Mouse (Mus musculus): Measurements from ENCODE around the gene Tnfrsf8.

Tnfrsf8 gene

DNA sequence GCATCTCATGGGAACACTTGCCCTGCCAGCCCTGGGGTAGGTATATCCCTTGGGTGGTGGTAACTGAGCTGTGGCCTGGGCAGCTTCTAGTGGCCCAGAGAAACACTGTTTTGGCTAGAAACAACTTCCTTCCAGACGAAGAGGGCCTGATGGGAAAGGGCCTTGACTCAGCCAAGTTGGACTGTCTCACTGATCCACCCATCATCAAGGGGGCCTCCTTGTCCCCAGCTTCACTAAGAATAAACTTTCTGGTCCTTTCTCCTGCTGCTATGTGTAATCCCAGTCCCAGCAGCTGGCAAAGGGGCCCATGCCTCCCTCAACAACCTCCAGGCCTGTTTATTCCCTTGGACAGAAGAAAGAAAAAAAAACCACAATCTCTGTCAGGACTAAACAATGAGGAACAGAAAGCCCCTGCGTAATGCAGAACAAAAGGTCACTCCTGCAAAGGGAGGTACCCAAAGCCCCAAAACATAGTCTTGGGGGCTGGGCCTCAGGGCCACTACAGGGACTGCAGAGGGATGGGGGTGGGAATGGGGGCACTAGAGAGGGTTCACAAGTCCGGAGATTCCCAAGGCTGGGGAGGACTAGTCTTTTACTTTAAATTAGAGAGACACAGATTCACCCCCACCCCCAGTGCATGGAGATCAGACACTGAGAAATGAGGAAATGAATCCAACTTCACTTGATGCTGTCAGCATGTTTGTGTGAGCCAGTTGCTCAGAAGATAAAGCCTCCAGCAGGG lies 81.3 kb downstream of the Tnfrsf8 start:
- DNase-seq (ENCODE audit: low read depth, low spot score) = no peak

DNA sequence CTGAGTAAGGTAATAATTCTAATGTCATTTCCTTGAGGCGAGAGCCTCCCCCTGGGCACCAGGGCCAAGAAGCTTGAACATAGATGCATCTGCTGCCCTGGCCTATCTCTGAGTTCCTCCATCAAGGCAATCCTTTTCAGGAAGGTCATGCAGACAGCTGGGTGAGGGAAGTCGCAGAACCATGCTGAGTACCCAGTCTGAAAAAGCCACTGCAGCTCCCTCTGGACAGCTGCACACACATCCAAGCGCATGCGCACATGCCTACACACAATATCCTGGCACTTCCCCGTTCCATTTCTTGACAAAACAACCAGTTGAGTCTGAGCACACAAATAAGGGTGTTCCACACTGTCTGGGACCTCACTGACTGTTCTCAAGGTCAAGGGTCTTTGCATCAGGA lies 83.2 kb downstream of the Tnfrsf8 start:
- DNase-seq (ENCODE audit: low read depth, low spot score) = no peak

DNA sequence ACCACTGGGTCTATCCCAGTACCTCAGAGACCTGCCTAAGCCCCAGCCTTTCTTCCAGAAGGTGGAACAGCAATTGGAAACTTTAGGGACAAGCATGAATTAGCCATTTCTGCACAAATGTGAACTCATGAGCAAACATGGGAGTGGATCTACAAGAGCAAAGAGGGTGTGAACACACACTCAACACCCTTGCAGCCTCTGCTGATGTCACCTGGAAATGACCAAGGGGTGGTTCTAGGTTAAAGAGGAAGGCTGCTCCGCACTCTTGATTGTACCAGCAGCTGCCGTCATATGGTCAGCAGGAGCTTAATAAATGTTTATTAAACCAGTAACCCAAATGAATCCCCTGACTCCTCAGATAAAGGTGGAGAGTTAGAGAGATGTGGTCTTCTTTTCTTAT lies 84.3 kb downstream of the Tnfrsf8 start:
- DNase-seq (ENCODE audit: low read depth, low spot score) = no peak

DNA sequence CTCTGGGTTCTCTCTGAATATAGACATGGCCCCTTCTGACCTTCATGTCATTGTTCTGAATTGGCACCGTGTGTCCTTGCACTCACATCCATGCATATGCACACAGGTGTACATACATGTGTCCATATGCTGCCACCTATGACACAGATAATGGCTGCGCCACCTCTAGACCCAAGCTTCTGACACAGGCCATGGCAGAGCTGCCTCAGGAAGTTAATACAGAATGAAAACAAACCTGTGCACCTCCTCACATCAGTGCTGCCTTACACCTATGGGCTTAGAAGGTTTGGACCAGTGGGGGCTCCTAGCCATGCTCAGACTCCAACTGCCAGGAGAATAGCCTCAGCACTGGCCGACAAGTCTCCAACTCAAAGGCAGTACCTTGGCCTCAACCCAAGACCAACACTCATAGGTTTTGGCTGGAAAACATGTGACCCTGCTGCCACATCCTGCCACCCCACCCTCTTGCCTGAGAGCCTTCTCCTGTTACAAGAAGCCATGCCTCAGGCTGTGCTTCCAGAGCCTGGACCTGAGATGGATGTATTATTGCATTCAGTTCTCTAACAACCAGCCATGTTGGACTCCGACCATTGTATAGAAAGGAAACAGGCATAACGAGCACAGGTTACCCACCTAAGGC lies 85.3 kb downstream of the Tnfrsf8 start:
- no peak for DNase-seq (ENCODE audit: low read depth, low spot score)

DNA sequence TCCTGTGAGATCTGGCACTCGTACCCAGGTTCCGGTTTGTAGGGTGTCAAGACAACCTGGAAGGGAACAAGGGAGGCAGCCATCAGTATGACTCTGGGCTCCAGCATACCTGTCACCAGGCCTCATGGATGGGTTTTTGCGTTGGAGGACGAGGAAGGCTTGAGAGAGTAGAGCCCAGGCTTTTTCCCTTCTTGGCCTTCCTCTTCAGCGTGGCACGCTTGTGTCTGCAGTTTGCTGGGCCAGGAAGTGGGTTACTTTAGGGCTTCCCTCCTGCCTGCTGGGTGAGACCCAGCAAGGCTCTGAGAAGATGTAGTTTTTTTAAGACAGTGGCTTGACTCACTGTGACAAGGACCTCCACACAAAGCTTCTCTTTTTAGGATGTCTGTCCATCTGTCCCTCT lies 85.9 kb downstream of the Tnfrsf8 start:
- no peak for DNase-seq (ENCODE audit: low read depth, low spot score)

DNA sequence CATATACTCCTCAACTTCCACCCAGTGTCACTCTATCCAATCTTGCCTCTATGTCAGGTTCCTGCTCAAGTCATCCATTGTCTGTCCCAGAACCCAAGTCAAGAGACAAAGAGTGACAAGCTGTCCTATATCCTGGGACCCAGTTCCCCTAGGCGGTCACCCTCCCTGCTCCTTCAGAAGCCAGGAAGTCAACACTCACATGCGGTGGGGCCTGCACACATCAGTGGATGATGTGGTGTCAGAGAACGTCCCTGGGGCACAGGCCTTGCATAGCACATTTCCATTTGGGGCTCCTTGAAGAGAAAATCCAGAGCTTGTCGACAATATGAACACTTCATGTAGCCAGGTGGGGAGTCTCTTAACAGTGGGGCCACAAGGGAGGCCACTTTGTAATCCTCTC lies 90.4 kb downstream of the Tnfrsf8 start:
- no peak for DNase-seq (ENCODE audit: low read depth, low spot score)

DNA sequence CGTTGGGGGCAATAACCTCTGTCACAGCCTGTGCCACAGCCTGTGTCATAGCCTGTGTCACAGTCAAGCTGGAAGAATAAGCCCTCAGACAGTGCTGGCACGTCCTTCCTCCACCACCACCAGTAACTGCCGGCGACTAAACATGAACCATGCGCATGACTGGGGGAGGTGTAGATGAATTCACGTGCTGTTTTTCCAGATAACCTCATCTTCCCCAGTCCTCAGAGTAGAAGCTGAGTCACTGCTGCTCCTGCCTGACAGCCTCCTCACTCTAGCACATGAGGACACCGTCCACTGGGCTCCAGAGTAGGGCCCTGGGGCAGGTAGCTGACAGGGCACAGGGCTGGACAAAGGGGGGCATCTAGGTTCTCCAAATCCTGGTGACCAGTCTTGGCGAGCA lies 92.9 kb downstream of the Tnfrsf8 start:
- no peak for DNase-seq (ENCODE audit: low read depth, low spot score)

DNA sequence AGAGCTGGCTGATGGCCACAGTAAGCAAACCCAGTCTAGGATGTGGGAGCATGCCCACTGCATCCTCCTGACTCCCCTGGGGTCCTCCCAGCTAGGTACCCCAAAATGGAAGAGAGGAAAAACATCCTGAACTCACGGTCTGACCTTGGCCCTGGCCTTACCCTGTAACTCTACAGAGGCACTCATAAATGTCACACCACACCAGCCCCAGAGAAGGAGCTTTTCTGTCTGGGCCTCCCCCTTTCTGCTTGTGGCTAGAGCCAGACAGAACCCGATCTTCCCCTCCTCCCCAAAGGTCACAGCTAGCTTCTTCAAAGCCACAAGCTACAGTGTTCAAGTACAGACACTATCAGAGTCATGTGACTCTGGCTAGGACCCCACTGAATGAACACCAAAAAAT lies 93.6 kb downstream of the Tnfrsf8 start:
- DNase-seq (ENCODE audit: low read depth, low spot score) = no peak

DNA sequence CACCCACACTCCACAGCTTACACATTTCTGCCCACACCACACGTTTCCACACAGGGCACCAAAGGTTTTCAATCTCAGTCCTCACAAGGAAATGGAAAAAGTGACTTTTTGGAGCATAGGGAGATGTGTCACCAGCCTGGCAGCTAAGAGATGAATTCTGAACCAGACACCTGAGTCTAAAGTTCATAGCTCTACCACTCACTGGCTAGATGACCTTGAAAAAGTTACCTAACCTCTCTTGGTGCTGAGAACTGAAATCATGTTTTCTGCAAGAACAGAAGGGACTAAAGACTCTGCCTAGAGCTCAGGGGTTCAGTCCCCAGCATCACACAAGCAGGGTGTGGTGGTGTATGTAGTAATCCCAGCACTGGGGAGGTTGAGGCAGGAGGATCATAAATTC lies 95.0 kb downstream of the Tnfrsf8 start:
- no peak for DNase-seq (ENCODE audit: low read depth, low spot score)

DNA sequence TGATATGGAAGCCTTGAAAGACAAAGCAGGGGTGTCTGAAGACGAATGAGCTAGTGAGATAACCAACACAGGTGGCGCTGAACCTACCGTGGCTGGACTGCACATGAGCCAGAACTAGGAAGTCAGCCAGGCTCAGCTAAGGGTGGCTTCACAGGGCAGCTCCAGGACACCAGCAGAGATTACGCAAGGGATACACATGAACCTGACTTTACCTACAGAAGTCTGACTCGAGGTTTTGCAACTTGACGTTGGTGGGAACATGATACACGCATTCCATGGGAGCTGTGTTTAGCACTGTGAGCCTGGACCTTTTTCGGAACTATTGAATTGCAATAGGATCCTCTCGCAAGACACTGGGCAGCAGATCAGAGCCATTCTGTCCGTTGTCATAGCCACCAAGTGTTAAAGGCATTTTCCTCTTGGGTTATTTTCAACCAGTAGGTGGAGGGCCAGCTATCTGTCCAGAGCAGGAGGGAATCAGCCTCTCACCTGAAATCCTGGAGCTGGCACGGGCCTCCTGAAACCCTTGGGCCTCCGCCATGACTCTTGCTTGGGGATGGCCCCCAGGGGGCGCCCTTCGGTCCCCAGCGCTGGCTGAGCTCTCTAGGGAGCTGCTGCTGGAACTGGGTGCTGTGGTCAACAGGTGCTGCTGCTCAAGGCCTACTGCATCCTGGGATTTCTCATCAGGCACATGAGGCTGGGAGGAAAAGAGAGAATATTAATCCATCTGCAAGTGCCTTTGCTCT lies 95.6 kb downstream of the Tnfrsf8 start:
- no peak for DNase-seq (ENCODE audit: low read depth, low spot score)

DNA sequence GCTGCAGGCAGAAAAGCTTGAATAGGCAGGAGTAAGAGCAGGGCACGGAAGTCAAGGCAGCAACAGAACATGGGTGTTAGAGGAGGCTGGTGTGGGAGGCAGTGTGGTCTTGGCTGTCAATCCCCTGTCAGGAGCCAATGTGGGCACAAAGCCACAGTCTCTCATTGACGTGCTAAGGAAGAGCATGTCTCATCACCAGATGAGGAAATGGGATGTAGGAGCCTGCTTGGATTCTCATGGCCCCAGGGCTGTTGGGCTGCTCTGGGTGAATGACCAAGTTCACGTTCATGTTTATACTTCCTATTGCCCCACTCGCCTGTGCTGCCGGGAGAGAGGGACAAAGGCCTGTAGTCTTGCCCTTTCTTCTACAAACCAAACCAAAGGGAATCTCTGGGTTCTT lies 97.1 kb downstream of the Tnfrsf8 start:
- no peak for DNase-seq (ENCODE audit: low read depth, low spot score)
